Mouse (Mus musculus): ENCODE data around the gene Cgref1. TPM values are rescaled to one million over a fixed set of nuclear protein-coding genes. Genes with fewer than 3 reads are reported as not detected.

Gene Cgref1
- 10 to 100 TPM; 24.8 to 27.7 TPM for total RNA-seq (2021)

GRCm38 (mm10) chr5:30944956-30945781 lies at the start of gene Cgref1:
TSS of gene Cgref1 (minus strand) at chr5:30945591.
- DNase-seq (ENCODE audit: low spot score in 2 of 2), result peak; percentile 76 to 93
- intact Hi-C loops (cut with DNase I), result loop anchor here (5.0 kb wide), 1 partner anchor 47 kb away; no protein-coding TSS in a partner anchor

GRCm38 (mm10) chr5:30994074-30994473 lies 48.7 kb upstream of the Cgref1 start:
- intact Hi-C loops (cut with DNase I), result loop anchor here (5.0 kb wide), 1 partner anchor 47 kb away; the partner anchor contains the start of gene Cgref1
- DNase-seq (ENCODE audit: low spot score in 2 of 2), result peak; percentile 22 to 86

GRCm38 (mm10) chr5:30992980-30993676 lies 47.7 kb upstream of the Cgref1 start:
- peak; percentile 54 to 96 for DNase-seq (ENCODE audit: low spot score in 2 of 2)
- intact Hi-C loops (cut with DNase I), result loop anchor here (1.0 to 5.0 kb wide), 3 partner anchors 46 to 128 kb away; partner anchors contain the start of gene Cgref1

GRCm38 (mm10) chr5:30982357-30982756 lies 37.0 kb upstream of the Cgref1 start:
- peak; percentile 62 to 79 for DNase-seq (ENCODE audit: low spot score in 2 of 2)

GRCm38 (mm10) chr5:30974870-30975656 lies 29.7 kb upstream of the Cgref1 start:
- intact Hi-C loops (cut with DNase I), result no loop called here
- DNase-seq (ENCODE audit: low spot score in 2 of 2), result peak in 1 of 2 experiments; percentile 38

More at GRCm38 (mm10) chr5:30982357-30982756, 37.0 kb upstream of the Cgref1 start:
- intact Hi-C loops (cut with DNase I), result loop anchor here (1.0 kb wide), 1 partner anchor 22 kb away; no protein-coding TSS in a partner anchor

- DNase-seq (ENCODE audit: low spot score in 2 of 2), result no peak
- intact Hi-C loops (cut with DNase I), result loop anchor here (10.0 kb wide), 1 partner anchor 325 kb away; the partner anchor contains the start of genes Fndc4, Gckr and Ift172
Observed at GRCm38 (mm10) chr5:30969440-30969839, 24.0 kb upstream of the Cgref1 start.

GRCm38 (mm10) chr5:30968416-30968815 lies 23.0 kb upstream of the Cgref1 start, which contains the start of gene Tcf23:
TSS of gene Tcf23 (plus strand) at chr5:30968662.
- intact Hi-C loops (cut with DNase I), result loop anchor here (10.0 kb wide), 1 partner anchor 326 kb away; the partner anchor contains the start of genes Fndc4, Gckr and Ift172
- no peak for DNase-seq (ENCODE audit: low spot score in 2 of 2)

- no peak for DNase-seq (ENCODE audit: low spot score in 2 of 2)
- intact Hi-C loops (cut with DNase I), result loop anchor here (10.0 kb wide), 1 partner anchor 329 kb away; the partner anchor contains the start of genes Fndc4, Gckr and Ift172
Observed at GRCm38 (mm10) chr5:30966189-30966588, 20.8 kb upstream of the Cgref1 start.

- intact Hi-C loops (cut with DNase I), result loop anchor here (10.0 kb wide), 1 partner anchor 331 kb away; the partner anchor contains the start of genes Fndc4, Gckr and Ift172
- no peak for DNase-seq (ENCODE audit: low spot score in 2 of 2)
Observed at GRCm38 (mm10) chr5:30963916-30964315, 18.5 kb upstream of the Cgref1 start.

- no peak for DNase-seq (ENCODE audit: low spot score in 2 of 2)
- intact Hi-C loops (cut with DNase I), result loop anchor here (2.0 to 10.0 kb wide), 2 partner anchors 87 to 333 kb away; partner anchors contain the start of genes Atraid, Fndc4, Gckr and Ift172
Observed at GRCm38 (mm10) chr5:30961545-30962505, 16.4 kb upstream of the Cgref1 start.

- no peak for DNase-seq (ENCODE audit: low spot score in 2 of 2)
- intact Hi-C loops (cut with DNase I), result loop anchor here (2.0 to 10.0 kb wide), 2 partner anchors 88 to 334 kb away; partner anchors contain the start of genes Atraid, Fndc4, Gckr and Ift172
Observed at GRCm38 (mm10) chr5:30960814-30961213, 15.4 kb upstream of the Cgref1 start.

GRCm38 (mm10) chr5:30959966-30960501 lies 14.6 kb upstream of the Cgref1 start, which contains the start of gene Preb:
TSS of gene Preb (minus strand) at chr5:30960361.
- intact Hi-C loops (cut with DNase I), result loop anchor here (2.0 to 10.0 kb wide), 3 partner anchors 89 to 335 kb away; partner anchors contain the start of genes Atraid, Eif2b4, Fndc4 and Gckr
- DNase-seq (ENCODE audit: low spot score in 2 of 2), result peak; percentile 99

- intact Hi-C loops (cut with DNase I), result loop anchor here (10.0 kb wide), 1 partner anchor 235 kb away; the partner anchor contains the start of genes Eif2b4 and Snx17
- DNase-seq (ENCODE audit: low spot score in 2 of 2), result no peak
Observed at GRCm38 (mm10) chr5:30959198-30959854, 13.9 kb upstream of the Cgref1 start.

- intact Hi-C loops (cut with DNase I), result loop anchor here (10.0 kb wide), 1 partner anchor 237 kb away; the partner anchor contains the start of genes Eif2b4 and Snx17
- no peak for DNase-seq (ENCODE audit: low spot score in 2 of 2)
Observed at GRCm38 (mm10) chr5:30957891-30958290, 12.5 kb upstream of the Cgref1 start.

- intact Hi-C loops (cut with DNase I), result loop anchor here (10.0 kb wide), 1 partner anchor 239 kb away; the partner anchor contains the start of genes Eif2b4 and Snx17
- DNase-seq (ENCODE audit: low spot score in 2 of 2), result no peak
Observed at GRCm38 (mm10) chr5:30955751-30956150, 10.4 kb upstream of the Cgref1 start.

GRCm38 (mm10) chr5:30954556-30954955 lies 9.2 kb upstream of the Cgref1 start:
- no peak for DNase-seq (ENCODE audit: low spot score in 2 of 2)
- intact Hi-C loops (cut with DNase I), result loop anchor here (10.0 kb wide), 1 partner anchor 240 kb away; the partner anchor contains the start of genes Eif2b4 and Snx17

All from left cerebral cortex, postnatal 25 days (tissue).